Mouse (Mus musculus): Measurements from ENCODE around the gene Hnrnpr. TPM values are rescaled to one million over a fixed set of nuclear protein-coding genes. Genes with fewer than 3 reads are reported as not detected.

The Hnrnpr gene
- polyA plus RNA-seq, 1 experiment from 2014 or later: 36.6 TPM

DNA sequence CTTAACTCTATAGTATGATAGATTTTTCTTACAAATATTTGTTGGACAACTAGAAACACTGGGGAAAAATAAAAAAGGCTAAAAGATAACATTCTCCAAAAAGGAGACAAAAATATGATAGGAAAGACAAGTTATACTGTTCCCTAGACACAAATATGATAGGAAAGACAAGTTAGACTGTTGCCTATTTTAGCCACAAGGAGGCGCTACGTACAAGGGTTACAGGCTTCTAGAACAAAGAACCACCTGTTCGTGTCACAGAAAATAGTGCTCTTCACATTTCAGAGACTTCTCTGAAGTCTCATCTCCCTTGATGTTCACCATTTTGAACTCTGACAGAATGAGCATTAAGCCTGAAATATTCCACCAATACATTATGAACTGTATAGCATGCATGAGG lies 59.0 kb downstream of the Hnrnpr start:
- ATAC-seq (no peak), DNase-seq (peak; percentile 61)
- Histone ChIP-seq H3K27me3 (ENCODE audit: insufficient read depth, low read length) (no peaks in the 10 kb centered on the region), H3K9ac (replicated peaks) (no peak overlapping the region), H3K9me3 (ENCODE audit: low read length) (no peaks in the 10 kb centered on the region), H3K4me1 (ENCODE audit: insufficient read depth) (no peaks in the 10 kb centered on the region), H3K4me3 (ENCODE audit: low read depth, low read length) (no peak overlapping the region), H3K27ac (ENCODE audit: low read depth) (no peak overlapping the region), H3K36me3 (replicated peaks; ENCODE audit: insufficient read depth, low read length) (no peaks in the 10 kb centered on the region), H3K4me2 (ENCODE audit: low read depth, low read length) (no peak overlapping the region)
- 1% methylated on average over 3 of the region's 3 CpGs for WGBS (ENCODE audit: insufficient replicate concordance)
- TF ChIP-seq EP300 (IDR thresholded peaks at IDR 0.05; ENCODE audit: low read depth): no peak
- TF ChIP-seq CTCF (IDR thresholded peaks at IDR 0.05; ENCODE audit: low read depth): peak; percentile 86

DNA sequence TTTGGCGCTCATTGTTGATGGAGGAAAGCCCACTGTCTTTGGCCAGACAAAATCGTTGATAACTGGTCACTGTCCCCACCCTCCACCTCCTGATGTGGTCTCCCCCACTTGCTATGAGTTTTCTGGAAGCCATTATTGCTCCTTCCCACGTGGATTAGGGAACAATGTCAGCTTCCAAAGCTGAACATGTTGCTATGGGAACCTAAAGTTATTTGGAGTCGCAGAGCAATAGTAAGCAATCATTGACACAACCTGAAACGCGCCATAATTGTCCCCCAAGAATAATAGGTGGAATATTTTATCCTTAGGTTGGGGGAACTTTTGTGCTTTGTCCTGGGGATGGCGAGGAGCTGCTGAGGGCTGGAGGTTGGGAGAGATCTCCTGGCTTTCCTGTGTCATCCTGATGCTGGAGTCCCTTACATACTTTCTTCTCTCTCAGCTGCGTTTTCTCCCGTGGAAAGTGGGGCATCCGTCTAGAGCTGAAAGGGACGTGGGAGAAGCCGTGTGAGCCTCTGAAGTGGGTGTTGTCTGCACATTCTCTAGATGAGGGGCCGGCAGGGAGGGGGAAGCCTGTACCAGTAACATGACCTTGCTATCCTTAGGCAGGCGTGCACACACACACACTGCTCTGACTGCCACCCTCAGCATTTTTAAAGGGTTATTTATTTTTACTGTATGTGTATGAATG lies 62.9 kb downstream of the Hnrnpr start:
- no peak overlapping the region for H3K27ac ChIP-seq (ENCODE audit: low read depth)
- H3K9ac ChIP-seq (replicated peaks): no peak overlapping the region
- H3K4me1 ChIP-seq (ENCODE audit: insufficient read depth): no peaks in the 10 kb centered on the region
- H3K4me3 ChIP-seq (ENCODE audit: low read depth, low read length): no peak overlapping the region
- TF ChIP-seq EP300 (IDR thresholded peaks at IDR 0.05; ENCODE audit: low read depth) (no peak), CTCF (IDR thresholded peaks at IDR 0.05; ENCODE audit: low read depth) (no peak)
- no peaks in the 10 kb centered on the region for H3K9me3 ChIP-seq (ENCODE audit: low read length)
- 65% methylated on average over 14 of the region's 14 CpGs for WGBS (ENCODE audit: insufficient replicate concordance)
- H3K27me3 ChIP-seq (ENCODE audit: insufficient read depth, low read length): no peaks in the 10 kb centered on the region
- ATAC-seq: no peak
- no peak for DNase-seq
- no peak overlapping the region for H3K4me2 ChIP-seq (ENCODE audit: low read depth, low read length)
- no peaks in the 10 kb centered on the region for H3K36me3 ChIP-seq (replicated peaks; ENCODE audit: insufficient read depth, low read length)

DNA sequence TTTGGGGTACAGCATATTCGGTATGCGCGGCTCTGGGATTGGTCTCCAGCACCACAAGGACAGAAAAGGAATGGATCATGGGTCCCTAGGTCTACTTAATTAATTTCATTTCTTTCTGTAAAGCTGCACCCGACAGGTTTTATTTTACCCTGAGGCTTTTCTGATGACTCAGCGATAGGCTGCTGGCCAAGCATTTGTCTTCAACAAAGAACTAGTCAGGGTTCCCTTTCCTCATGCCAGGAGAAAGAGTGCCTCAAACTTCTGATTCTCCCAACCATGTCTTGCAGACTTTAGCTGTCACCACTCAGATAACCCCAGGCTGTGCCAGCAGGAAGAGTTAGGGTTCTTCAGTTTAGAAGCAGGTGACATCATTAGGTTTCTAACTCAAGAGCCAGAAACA lies 66.3 kb downstream of the Hnrnpr start:
- DNase-seq: no peak
- Histone ChIP-seq H3K36me3 (replicated peaks; ENCODE audit: insufficient read depth, low read length) (no peaks in the 10 kb centered on the region), H3K27ac (ENCODE audit: low read depth) (no peak overlapping the region), H3K4me3 (ENCODE audit: low read depth, low read length) (no peak overlapping the region), H3K9me3 (ENCODE audit: low read length) (no peaks in the 10 kb centered on the region), H3K4me1 (ENCODE audit: insufficient read depth) (no peaks in the 10 kb centered on the region), H3K9ac (replicated peaks) (no peak overlapping the region), H3K27me3 (ENCODE audit: insufficient read depth, low read length) (no peaks in the 10 kb centered on the region), H3K4me2 (ENCODE audit: low read depth, low read length) (no peak overlapping the region)
- 79% methylated on average over 5 of the region's 5 CpGs for whole genome bisulfite sequencing (ENCODE audit: insufficient replicate concordance)
- TF ChIP-seq CTCF (IDR thresholded peaks at IDR 0.05; ENCODE audit: low read depth): no peak
- no peak for TF ChIP-seq EP300 (IDR thresholded peaks at IDR 0.05; ENCODE audit: low read depth)
- no peak for ATAC-seq

DNA sequence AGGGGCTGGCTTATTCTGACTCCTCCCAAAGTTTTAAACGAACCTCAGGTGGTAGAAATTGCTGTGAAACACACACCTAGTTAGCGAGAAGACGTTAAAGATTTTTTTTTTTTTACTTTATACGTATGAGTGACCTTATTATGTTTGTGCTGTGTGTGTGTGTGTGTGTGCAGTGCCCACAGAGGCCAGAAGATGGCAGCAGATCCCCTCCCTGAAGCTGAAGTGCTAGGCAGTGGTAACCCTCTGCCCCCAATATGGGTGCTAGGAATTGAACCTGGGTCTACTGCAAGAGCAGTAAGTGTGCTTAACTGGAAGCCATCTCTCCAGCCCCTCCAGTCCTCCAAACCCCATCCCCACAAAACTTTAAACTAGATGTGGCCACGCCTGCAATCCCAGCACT lies 72.3 kb downstream of the Hnrnpr start:
- H3K4me1 ChIP-seq (ENCODE audit: insufficient read depth): no peaks in the 10 kb centered on the region
- ATAC-seq (no peak), DNase-seq (no peak)
- H3K27ac ChIP-seq (ENCODE audit: low read depth): no peak overlapping the region
- 80% methylated on average over 5 of the region's 5 CpGs for WGBS (ENCODE audit: insufficient replicate concordance)
- no peaks in the 10 kb centered on the region for H3K9me3 ChIP-seq (ENCODE audit: low read length)
- TF ChIP-seq EP300 (IDR thresholded peaks at IDR 0.05; ENCODE audit: low read depth): no peak
- TF ChIP-seq CTCF (IDR thresholded peaks at IDR 0.05; ENCODE audit: low read depth): peak; percentile 52
- no peak overlapping the region for H3K4me3 ChIP-seq (ENCODE audit: low read depth, low read length)
- H3K27me3 ChIP-seq (ENCODE audit: insufficient read depth, low read length): no peaks in the 10 kb centered on the region
- no peak overlapping the region for H3K4me2 ChIP-seq (ENCODE audit: low read depth, low read length)
- no peaks in the 10 kb centered on the region for H3K36me3 ChIP-seq (replicated peaks; ENCODE audit: insufficient read depth, low read length)
- H3K9ac ChIP-seq (replicated peaks): no peak overlapping the region

DNA sequence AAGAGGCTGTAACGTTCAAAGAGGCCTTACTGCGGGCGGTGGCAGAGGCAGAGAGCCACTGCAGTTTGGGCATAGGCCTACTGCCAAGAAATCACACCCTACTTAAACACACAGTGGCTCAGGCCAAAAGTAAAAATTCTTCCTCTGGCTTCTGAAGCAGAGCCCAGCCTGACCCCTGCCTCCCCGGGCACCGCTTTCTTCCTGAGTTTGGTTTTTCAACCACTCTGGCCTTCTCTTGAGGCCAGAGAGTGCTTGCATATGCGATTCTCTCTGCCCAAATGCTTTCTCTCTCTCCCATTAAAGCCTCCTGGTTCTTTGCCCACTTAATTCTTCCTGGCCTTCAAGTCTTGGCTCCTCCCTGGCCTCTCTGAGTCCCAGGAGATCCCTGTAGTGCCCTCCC lies 73.1 kb downstream of the Hnrnpr start:
- ATAC-seq: no peak
- DNase-seq: no peak
- Histone ChIP-seq H3K4me1 (ENCODE audit: insufficient read depth) (no peaks in the 10 kb centered on the region), H3K9ac (replicated peaks) (no peak overlapping the region), H3K27ac (ENCODE audit: low read depth) (no peak overlapping the region), H3K4me3 (ENCODE audit: low read depth, low read length) (no peak overlapping the region), H3K27me3 (ENCODE audit: insufficient read depth, low read length) (no peaks in the 10 kb centered on the region), H3K4me2 (ENCODE audit: low read depth, low read length) (no peak overlapping the region), H3K36me3 (replicated peaks; ENCODE audit: insufficient read depth, low read length) (no peaks in the 10 kb centered on the region), H3K9me3 (ENCODE audit: low read length) (no peaks in the 10 kb centered on the region)
- 86% methylated on average over 6 of the region's 6 CpGs for WGBS (ENCODE audit: insufficient replicate concordance)
- TF ChIP-seq EP300 (IDR thresholded peaks at IDR 0.05; ENCODE audit: low read depth) (no peak), CTCF (IDR thresholded peaks at IDR 0.05; ENCODE audit: low read depth) (no peak)

DNA sequence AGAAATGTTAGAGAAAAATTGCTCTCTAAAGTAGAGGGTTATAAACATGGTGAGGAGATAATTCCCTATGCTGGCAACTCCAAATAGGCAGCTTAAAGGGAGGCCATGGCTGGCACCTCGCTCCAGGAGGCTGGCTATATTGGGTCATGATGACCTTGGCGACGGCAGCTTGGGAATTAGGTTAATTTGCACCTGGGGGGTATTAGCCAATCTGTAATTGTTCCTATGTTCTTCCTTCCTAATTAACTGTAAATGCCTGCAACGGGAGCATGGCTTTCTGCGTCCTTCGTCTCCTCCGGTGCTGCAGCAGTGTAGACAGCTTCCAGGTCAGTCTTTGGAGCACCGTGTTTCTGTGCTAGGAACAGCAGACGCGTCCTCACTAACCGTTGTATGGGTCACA lies 76.5 kb downstream of the Hnrnpr start:
- 50% methylated on average over 11 of the region's 11 CpGs for WGBS (ENCODE audit: insufficient replicate concordance)

More for the DNA sequence above, 76.5 kb downstream of the Hnrnpr start:
- Histone ChIP-seq H3K36me3 (replicated peaks; ENCODE audit: insufficient read depth, low read length) (no peaks in the 10 kb centered on the region), H3K4me3 (ENCODE audit: low read depth, low read length) (no peak overlapping the region), H3K27me3 (ENCODE audit: insufficient read depth, low read length) (no peaks in the 10 kb centered on the region), H3K9me3 (ENCODE audit: low read length) (no peaks in the 10 kb centered on the region), H3K4me2 (ENCODE audit: low read depth, low read length) (no peak overlapping the region), H3K9ac (replicated peaks) (no peak overlapping the region), H3K27ac (ENCODE audit: low read depth) (no peak overlapping the region), H3K4me1 (ENCODE audit: insufficient read depth) (no peaks in the 10 kb centered on the region)
- ATAC-seq (no peak), DNase-seq (no peak)
- TF ChIP-seq CTCF (IDR thresholded peaks at IDR 0.05; ENCODE audit: low read depth): no peak
- no peak for TF ChIP-seq EP300 (IDR thresholded peaks at IDR 0.05; ENCODE audit: low read depth)

All from liver, postnatal 0 days (tissue).